Mouse (Mus musculus) forebrain, embryonic 11.5 days (tissue): ENCODE data around the gene Ksr1. TPM values are rescaled to one million over a fixed set of nuclear protein-coding genes. Genes with fewer than 3 reads are reported as not detected.

Experiments used
- ATAC-seq: fragments of 200-750 bp; cut with Nextera tagmentation; replicated peaks from 2 replicates; pipeline ENCODE4 v1.8.0; 2017; ENCODE audit warnings: moderate TSS enrichment; ENCODE audit not compliant: low FRiP score
- DNase-seq: peaks from one replicate; pipeline ENCODE4 v3.0.0-alpha.2; 2017; ENCODE audit warnings: low spot score
- H3K27ac ChIP-seq: fragments of 300-500 bp; sonication (generic); 2 replicates; pipeline ENCODE4 v1.5.1; 2014; ENCODE audit warnings: low read depth, low read length
- H3K27me3 ChIP-seq: fragments of 300-500 bp; sonication (generic); 2 replicates; pipeline ENCODE4 v1.6.1; 2014; ENCODE audit warnings: mild to moderate bottlenecking, low read length, mixed read lengths; ENCODE audit not compliant: control insufficient read depth, insufficient read depth
- H3K36me3 ChIP-seq: fragments of 300-500 bp; sonication (generic); 2 replicates; pipeline ENCODE4 v1.6.1; 2014; ENCODE audit warnings: mild to moderate bottlenecking, low read length, moderate library complexity, mixed read lengths; ENCODE audit not compliant: control insufficient read depth, insufficient read depth
- H3K4me1 ChIP-seq: fragments of 300-500 bp; sonication (generic); replicated peaks from 2 replicates; pipeline ENCODE4 v1.6.1; 2014; ENCODE audit warnings: low read length, mixed read lengths; ENCODE audit not compliant: control insufficient read depth, insufficient read depth
- H3K4me2 ChIP-seq: fragments of 300-500 bp; sonication (generic); 2 replicates; pipeline ENCODE4 v1.6.1; 2014; ENCODE audit warnings: low read depth, mild to moderate bottlenecking, low read length, moderate library complexity, mixed read lengths; ENCODE audit not compliant: severe bottlenecking
- H3K4me3 ChIP-seq: fragments of 300-500 bp; sonication (generic); 2 replicates; pipeline ENCODE4 v1.5.1; 2014; ENCODE audit warnings: low read depth, low read length
- H3K9ac ChIP-seq: fragments of 300-500 bp; sonication (generic); 2 replicates; pipeline ENCODE4 v1.6.1; 2014; ENCODE audit warnings: low read length
- H3K9me3 ChIP-seq: fragments of 300-500 bp; sonication (generic); 2 replicates; pipeline ENCODE4 v1.6.1; 2016; ENCODE audit warnings: low read length, mixed read lengths; ENCODE audit not compliant: control insufficient read depth
- whole genome bisulfite sequencing: fragments of 180-500 bp; shearing (Covaris S2); extraction: QIAGEN DNeasy Blood & Tissue Kit; methylation state at CpG from one replicate; pipeline ENCODE4 v1.1.7; 2014; 5-methylcytosine and 5-hydroxymethylcytosine counted together
- polyA plus RNA-seq: library from polyadenylated mRNA; unstranded; fragments of >200 nt; fragmentation: Nextera tagmentation; extraction: Ambion mirVana; gene quantifications from 2 replicates; pipeline ENCODE4 v1.2.1, GENCODE M21; 2014

The Ksr1 gene
- polyA plus RNA-seq, 1 experiment from 2014 or later = 5.2 TPM

DNA sequence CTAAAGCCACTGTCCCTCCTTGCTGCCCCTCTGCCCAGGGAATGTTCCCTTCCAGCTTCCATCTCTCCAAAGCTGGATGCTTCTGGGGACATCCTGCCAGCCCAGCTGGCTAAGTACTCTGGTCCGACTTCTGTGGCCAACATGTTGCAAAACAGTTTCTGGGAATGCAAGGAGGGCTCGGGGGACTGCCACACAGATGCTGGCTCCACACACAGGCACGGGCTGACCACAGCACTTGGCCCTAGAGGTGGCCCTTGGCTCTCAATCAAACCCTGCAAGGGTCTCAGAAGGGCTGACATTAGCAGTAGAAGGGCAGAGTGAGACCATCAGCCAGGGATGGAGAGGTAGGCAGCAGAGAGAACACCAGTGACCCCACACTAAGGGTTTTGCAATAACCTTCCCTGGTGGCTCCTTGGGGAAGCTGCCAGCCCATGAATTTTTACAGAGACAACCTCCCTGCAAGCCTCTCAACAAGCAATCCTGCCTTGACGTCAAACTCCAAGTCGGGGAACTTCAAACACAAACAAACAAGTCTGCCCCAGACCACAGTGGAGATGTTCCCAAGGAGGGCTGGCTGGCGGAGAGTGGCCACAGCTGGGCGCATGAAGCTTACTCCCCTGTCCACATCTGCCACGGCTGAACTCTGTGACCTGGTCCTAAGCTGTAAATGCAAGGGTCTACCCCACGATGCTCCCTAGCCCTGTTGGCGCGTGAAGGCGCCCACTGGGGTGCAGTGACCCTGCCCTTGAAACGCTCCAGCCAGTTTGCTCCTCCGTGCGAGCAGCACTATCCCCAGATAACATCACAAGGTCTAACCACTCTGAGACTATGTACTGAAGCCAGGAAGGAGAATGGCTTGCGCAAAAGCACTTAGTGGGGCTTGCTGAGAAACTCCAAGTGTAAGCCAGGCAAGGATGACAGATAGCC, 65.0 kb downstream of the Ksr1 start:
- Histone ChIP-seq H3K36me3 (no peaks in the 10 kb centered on the region), H3K27me3 (no peaks in the 10 kb centered on the region), H3K9ac (no peak overlapping the region), H3K4me2 (no peak overlapping the region), H3K9me3 (no peaks in the 10 kb centered on the region), H3K4me3 (no peak overlapping the region), H3K27ac (no peak overlapping the region), H3K4me1 (no peaks in the 10 kb centered on the region; the same call in 1 of the 2 replicates)
- ATAC-seq (no peak), DNase-seq (no peak)
- 84% methylated on average over 16 of the region's 16 CpGs for WGBS

DNA sequence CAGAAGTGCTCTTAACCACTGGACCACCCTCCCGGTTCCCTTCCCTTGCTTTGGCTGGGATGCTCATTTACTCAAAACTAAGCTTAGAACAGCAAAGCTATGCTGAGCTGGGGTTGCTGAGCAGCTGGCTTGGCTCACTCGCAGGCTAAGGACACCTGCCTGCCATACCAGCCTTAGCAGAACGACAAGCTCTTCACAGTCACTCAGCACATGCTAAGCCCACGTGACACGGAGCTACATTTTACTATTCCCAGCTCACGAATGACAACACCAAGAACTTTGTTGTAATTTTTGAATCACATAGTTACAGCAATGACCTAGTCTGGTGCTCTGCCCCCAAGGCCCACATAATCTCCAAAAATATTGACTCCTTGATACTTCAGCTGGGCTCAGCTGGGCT, 66.1 kb downstream of the Ksr1 start:
- WGBS = 88% methylated on average over 6 of the region's 6 CpGs
- no peak for ATAC-seq

DNA sequence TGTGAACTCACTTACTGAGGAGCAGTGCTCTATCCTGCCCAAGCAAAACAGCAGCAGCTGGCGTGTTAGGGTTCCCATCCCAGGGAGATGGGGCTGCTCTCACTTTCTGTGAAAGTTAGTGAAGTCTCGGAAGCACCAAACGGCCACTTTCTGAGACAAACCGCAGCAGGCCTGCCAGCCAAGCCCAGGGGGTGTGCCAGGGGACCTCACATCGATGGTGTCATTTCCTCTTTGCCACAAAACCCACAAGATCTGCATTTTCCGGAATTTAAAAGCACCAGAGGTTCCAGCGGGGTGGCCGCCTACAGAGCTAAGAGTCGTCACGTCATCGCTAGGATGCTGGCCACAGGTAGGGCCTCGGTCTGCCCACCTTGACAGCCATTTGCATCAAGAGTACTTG, 69.7 kb downstream of the Ksr1 start:
- H3K9ac ChIP-seq = no peak overlapping the region
- no peak overlapping the region for H3K27ac ChIP-seq
- WGBS = 87% methylated on average over 12 of the region's 12 CpGs
- H3K4me1 ChIP-seq = no peaks in the 10 kb centered on the region; the same call in 1 of the 2 replicates
- no peaks in the 10 kb centered on the region for H3K9me3 ChIP-seq
- no peak overlapping the region for H3K4me3 ChIP-seq
- H3K4me2 ChIP-seq = no peak overlapping the region
- H3K27me3 ChIP-seq = no peaks in the 10 kb centered on the region
- no peaks in the 10 kb centered on the region for H3K36me3 ChIP-seq
- no peak for DNase-seq
- ATAC-seq = no peak

More for the DNA sequence above, 66.1 kb downstream of the Ksr1 start:
- no peak for DNase-seq
- H3K4me3 ChIP-seq = no peak overlapping the region
- no peaks in the 10 kb centered on the region for H3K27me3 ChIP-seq
- no peak overlapping the region for H3K9ac ChIP-seq
- H3K27ac ChIP-seq = no peak overlapping the region
- no peaks in the 10 kb centered on the region for H3K36me3 ChIP-seq
- no peaks in the 10 kb centered on the region; the same call in 1 of the 2 replicates for H3K4me1 ChIP-seq
- H3K4me2 ChIP-seq = no peak overlapping the region
- H3K9me3 ChIP-seq = no peaks in the 10 kb centered on the region

DNA sequence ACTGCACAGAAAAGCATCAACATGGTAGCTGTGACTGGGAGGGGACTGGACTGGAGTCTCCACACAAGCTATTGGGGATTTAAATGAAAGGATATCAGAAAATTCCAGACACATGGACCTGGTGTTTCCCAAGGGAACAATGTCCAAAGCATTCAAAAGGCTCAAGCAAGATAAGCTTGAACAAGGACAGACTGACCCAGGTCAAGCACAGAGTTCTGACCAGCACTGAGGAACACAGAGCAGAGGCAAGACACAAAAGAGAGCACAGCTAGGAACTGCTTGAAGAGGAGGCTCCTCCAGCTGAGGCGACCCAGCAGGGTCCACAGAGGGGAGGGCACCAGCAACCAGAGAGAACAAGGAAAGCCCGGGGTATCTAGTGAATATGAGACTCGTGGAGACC, 71.2 kb downstream of the Ksr1 start:
- H3K9me3 ChIP-seq = no peaks in the 10 kb centered on the region
- no peaks in the 10 kb centered on the region; the same call in 1 of the 2 replicates for H3K4me1 ChIP-seq
- WGBS = 46% methylated on average over 3 of the region's 3 CpGs
- DNase-seq (no peak), ATAC-seq (no peak)
- H3K4me2 ChIP-seq = no peak overlapping the region
- no peak overlapping the region for H3K9ac ChIP-seq
- no peak overlapping the region for H3K4me3 ChIP-seq
- no peaks in the 10 kb centered on the region for H3K36me3 ChIP-seq
- H3K27ac ChIP-seq = no peak overlapping the region
- no peaks in the 10 kb centered on the region for H3K27me3 ChIP-seq

DNA sequence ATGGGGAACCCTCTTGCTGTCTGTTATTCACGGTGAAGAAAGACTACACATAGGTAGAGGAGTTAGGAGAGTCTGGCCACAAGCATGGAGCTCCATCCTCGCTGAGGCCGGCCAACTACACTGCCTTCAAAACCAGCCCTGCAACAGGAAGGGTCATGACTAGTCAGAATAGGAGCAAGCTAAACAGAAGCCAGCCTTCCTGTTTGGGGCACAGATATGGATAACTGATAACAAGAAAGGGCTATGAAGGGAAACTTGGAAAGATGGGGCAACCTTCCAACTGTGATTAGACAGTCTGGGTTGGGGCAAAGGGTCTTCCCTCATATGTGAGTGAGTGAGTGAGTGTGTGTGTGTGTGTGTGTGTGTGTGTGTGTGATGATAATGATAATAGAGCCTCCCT, 71.6 kb downstream of the Ksr1 start:
- H3K27ac ChIP-seq = no peak overlapping the region
- DNase-seq (no peak), ATAC-seq (no peak)
- H3K4me2 ChIP-seq = no peak overlapping the region
- H3K36me3 ChIP-seq = no peaks in the 10 kb centered on the region
- H3K9me3 ChIP-seq = no peaks in the 10 kb centered on the region
- H3K27me3 ChIP-seq = no peaks in the 10 kb centered on the region
- no peak overlapping the region for H3K4me3 ChIP-seq
- H3K4me1 ChIP-seq = no peaks in the 10 kb centered on the region; the same call in 1 of the 2 replicates
- H3K9ac ChIP-seq = no peak overlapping the region
- 92% methylated on average over 3 of the region's 3 CpGs for WGBS

DNA sequence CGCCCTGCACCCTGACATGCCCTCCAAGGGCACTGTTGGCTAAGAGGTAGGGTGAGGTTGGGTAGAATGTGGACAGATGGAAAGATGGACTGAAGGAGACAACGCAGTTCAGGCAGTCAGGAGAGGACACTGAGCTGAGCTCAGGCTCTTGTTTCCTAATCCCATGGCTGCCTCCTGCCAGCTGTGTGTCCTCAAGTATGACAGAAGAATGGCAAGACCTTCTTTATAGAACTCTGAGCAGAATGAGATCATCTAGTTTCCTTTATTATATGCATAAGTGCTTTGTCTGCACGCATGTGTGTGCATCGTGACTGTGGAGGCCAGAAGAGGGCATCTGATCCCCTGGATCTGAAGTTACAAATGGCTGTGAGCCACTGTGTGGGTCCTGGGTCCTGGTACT, 72.6 kb downstream of the Ksr1 start:
- Histone ChIP-seq H3K27me3 (no peaks in the 10 kb centered on the region), H3K4me2 (no peak overlapping the region), H3K27ac (no peak overlapping the region), H3K9me3 (no peaks in the 10 kb centered on the region), H3K4me1 (no peaks in the 10 kb centered on the region; the same call in 1 of the 2 replicates), H3K36me3 (no peaks in the 10 kb centered on the region), H3K9ac (no peak overlapping the region), H3K4me3 (no peak overlapping the region)
- DNase-seq (no peak), ATAC-seq (no peak)
- WGBS = 91% methylated on average over 4 of the region's 4 CpGs

DNA sequence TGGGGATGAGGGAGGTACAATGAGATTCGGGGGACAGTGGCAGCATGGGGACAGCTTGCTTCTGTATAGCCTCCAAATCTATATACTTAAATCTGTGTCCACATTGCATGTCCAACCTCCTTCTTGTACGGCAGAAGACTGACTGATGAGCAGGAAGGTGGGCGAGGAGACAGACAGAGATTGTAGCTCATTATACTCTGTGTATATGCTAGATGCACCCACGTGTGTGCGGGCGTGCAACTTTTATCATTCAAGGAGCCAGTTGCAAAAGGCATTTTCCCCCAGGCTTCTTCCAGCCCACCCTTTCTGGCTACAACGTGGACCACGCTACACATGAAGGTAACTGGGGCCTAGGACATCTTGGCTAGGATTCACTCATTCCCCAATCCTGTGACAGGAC, 74.1 kb downstream of the Ksr1 start:
- H3K4me3 ChIP-seq = no peak overlapping the region
- H3K9ac ChIP-seq = no peak overlapping the region
- WGBS = 92% methylated on average over 8 of the region's 8 CpGs
- H3K9me3 ChIP-seq = no peaks in the 10 kb centered on the region
- H3K27ac ChIP-seq = no peak overlapping the region
- H3K4me1 ChIP-seq = no peaks in the 10 kb centered on the region; the same call in 1 of the 2 replicates
- H3K4me2 ChIP-seq = no peak overlapping the region
- H3K27me3 ChIP-seq = no peaks in the 10 kb centered on the region
- no peaks in the 10 kb centered on the region for H3K36me3 ChIP-seq
- DNase-seq (no peak), ATAC-seq (no peak)

DNA sequence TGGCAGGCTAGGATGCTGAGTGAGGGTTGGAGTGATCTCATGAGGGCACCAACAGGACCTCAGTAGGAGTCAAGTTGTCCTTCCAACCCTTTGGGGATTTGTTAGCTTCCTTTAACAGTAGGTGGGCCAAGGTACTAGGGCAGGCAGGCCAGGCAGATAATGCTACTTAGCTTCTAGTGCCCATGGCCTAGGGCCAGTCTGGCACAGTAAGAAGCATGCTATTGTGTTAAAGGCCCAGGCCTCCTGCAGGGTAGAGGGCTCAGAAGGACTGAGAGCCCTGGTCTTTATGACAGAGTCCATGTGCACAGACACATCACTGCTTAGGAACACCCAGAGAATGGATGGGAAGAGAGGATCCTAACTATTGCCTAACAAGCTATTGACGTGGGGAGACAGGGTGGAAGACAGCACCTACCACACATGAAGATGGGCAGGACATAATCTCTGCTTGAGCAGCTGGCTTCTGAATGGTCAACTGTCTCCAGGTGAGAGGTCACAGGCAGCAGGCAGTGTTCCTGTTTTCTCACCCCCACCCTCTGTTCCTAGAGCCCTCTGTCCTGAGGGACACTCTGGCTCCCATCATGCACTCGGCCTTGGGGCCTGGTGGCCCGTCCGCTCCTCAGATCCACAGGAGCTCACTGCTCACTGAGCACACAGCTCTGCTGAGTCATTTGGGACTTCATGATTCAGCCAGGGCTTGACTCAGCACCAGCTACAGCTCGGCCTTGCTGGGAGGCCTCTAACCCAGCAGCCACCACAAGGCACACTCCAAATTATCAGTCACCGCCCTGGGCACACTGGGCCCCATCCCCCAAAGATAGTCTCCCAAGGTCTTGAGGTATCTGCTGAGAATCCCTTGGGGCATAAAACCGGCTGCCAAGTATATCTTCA, 74.9 kb downstream of the Ksr1 start:
- WGBS = 88% methylated on average over 7 of the region's 7 CpGs
- H3K9ac ChIP-seq = no peak overlapping the region
- no peak for ATAC-seq
- H3K4me2 ChIP-seq = no peak overlapping the region
- H3K27me3 ChIP-seq = no peaks in the 10 kb centered on the region
- H3K4me3 ChIP-seq = no peak overlapping the region
- no peak for DNase-seq
- H3K9me3 ChIP-seq = no peaks in the 10 kb centered on the region
- H3K27ac ChIP-seq = no peak overlapping the region; the same call in 1 of the 2 replicates
- no peaks in the 10 kb centered on the region for H3K36me3 ChIP-seq
- no peaks in the 10 kb centered on the region; the same call in 1 of the 2 replicates for H3K4me1 ChIP-seq
